Mouse (Mus musculus) testis, adult 2 months (tissue): ENCODE results near the gene Adam12. TPM values are rescaled to one million over a fixed set of nuclear protein-coding genes. Genes with fewer than 3 reads are reported as not detected.

ENCODE experiments used
- H3K27ac ChIP-seq: fragments of 200-500 bp; 2 replicates; pipeline ENCODE4 v1.5.1; 2012; ENCODE audit warnings: low read depth, low read length; ENCODE audit not compliant: control insufficient read depth, insufficient read depth
- H3K27me3 ChIP-seq: fragments of 200-500 bp; 2 replicates; pipeline ENCODE4 v1.6.1; 2012; ENCODE audit warnings: mild to moderate bottlenecking, low read length, moderate library complexity; ENCODE audit not compliant: control insufficient read depth, insufficient read depth
- H3K36me3 ChIP-seq: fragments of 200-500 bp; 2 replicates; pipeline ENCODE4 v1.6.1; 2012; ENCODE audit warnings: mild to moderate bottlenecking, low read length; ENCODE audit not compliant: control insufficient read depth, insufficient read depth
- H3K4me1 ChIP-seq: fragments of 200-500 bp; 2 replicates; pipeline ENCODE4 v1.6.1; 2012; ENCODE audit warnings: low read length; ENCODE audit not compliant: control insufficient read depth, insufficient read depth
- H3K4me3 ChIP-seq: fragments of 200-500 bp; 2 replicates; pipeline ENCODE4 v1.5.1; 2012; ENCODE audit warnings: low read depth, mild to moderate bottlenecking, low read length, moderate library complexity, mixed read lengths; ENCODE audit not compliant: control insufficient read depth
- CTCF ChIP-seq: fragments of 200-500 bp; IDR thresholded peaks from 2 replicates; pipeline ENCODE4 v1.5.1; 2012; ENCODE audit warnings: low read depth, mild to moderate bottlenecking, inconsistent platforms, low read length, moderate library complexity; ENCODE audit not compliant: control insufficient read depth, insufficient read depth, insufficient replicate concordance
- POLR2A ChIP-seq: fragments of 200-500 bp; IDR thresholded peaks from 2 replicates; pipeline ENCODE4 v1.6.1; 2012; ENCODE audit warnings: low read depth, mild to moderate bottlenecking, inconsistent platforms, low read length, moderate library complexity; ENCODE audit not compliant: control insufficient read depth
- polyA plus RNA-seq: library from polyadenylated mRNA; depleted of rRNA; stranded (reverse); fragments of >200 nt; gene quantifications from 2 replicates; pipeline ENCODE4 v1.2.3, GENCODE M21; 2012

Adam12 gene
- polyA plus RNA-seq, 1 experiment: 0.51 TPM

DNA sequence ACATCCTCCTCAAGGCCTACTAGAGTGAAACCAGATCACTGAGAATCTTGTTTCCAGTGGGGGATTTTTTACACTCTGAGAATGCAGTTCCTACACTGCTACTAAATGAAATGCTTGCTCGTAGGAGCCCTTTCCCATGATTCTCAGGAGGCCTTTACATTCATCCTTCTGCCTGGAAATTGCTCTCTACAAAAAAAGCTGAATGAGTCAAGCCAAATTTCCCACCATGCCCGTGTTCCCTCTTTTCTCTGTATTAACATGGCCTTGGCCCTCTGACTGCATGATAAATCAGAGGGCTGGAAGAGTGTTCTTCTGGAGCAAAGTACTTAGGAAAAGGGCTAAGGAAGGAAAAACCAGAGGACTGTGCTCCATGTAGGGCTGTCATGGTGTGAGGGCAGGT, 138.1 kb downstream of the Adam12 start:
- no peak for TF ChIP-seq POLR2A
- H3K36me3 ChIP-seq: no peaks in the 10 kb centered on the region
- H3K27ac ChIP-seq: no peak overlapping the region
- H3K4me1 ChIP-seq: no peaks in the 10 kb centered on the region
- no peaks in the 10 kb centered on the region for H3K27me3 ChIP-seq
- H3K4me3 ChIP-seq: no peak overlapping the region

DNA sequence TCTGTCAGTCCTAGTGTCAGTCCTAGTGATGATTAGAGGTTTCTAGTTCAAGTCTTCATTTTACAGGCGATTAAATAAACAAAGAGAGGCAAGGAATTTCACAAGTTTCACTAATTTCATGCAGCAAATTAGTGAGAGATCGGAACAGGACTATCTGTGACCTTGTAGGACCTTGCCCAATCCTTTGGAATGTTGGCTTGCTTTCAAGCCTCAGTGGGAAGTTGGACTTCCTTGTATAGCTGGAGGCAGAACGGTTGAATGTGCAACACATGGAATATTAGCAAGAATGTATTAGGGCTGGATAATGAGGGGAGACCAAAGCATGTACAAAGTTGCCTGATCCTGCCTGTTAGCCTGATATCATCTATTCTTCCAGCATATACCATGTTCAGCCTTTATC, 141.2 kb downstream of the Adam12 start:
- Histone ChIP-seq H3K27me3 (no peaks in the 10 kb centered on the region), H3K4me3 (no peak overlapping the region), H3K4me1 (no peaks in the 10 kb centered on the region), H3K36me3 (no peaks in the 10 kb centered on the region), H3K27ac (no peak overlapping the region)
- TF ChIP-seq POLR2A (no peak), CTCF (no peak)

DNA sequence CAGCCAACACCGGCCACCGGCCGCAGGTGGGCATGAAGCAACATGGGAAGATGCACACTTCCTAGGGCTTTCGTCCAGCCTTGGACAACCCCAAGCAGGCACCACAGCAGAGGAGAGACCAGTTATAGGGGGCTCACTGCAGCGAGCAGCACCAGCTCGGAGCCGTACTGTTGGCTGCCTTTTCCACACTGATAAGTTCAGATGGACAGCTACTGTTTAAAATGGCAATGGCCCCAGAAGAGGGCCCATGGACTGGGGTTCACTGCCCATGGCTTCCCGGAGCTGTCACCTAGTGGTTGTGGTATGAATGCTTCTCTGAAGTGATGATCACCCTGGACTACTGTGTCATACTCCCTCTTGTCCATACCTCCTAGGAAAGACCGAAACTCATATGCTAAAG, 141.7 kb downstream of the Adam12 start:
- no peaks in the 10 kb centered on the region for H3K36me3 ChIP-seq
- no peaks in the 10 kb centered on the region for H3K4me1 ChIP-seq
- H3K4me3 ChIP-seq: no peak overlapping the region
- TF ChIP-seq POLR2A (no peak), CTCF (no peak)
- H3K27ac ChIP-seq: no peak overlapping the region
- no peaks in the 10 kb centered on the region for H3K27me3 ChIP-seq

DNA sequence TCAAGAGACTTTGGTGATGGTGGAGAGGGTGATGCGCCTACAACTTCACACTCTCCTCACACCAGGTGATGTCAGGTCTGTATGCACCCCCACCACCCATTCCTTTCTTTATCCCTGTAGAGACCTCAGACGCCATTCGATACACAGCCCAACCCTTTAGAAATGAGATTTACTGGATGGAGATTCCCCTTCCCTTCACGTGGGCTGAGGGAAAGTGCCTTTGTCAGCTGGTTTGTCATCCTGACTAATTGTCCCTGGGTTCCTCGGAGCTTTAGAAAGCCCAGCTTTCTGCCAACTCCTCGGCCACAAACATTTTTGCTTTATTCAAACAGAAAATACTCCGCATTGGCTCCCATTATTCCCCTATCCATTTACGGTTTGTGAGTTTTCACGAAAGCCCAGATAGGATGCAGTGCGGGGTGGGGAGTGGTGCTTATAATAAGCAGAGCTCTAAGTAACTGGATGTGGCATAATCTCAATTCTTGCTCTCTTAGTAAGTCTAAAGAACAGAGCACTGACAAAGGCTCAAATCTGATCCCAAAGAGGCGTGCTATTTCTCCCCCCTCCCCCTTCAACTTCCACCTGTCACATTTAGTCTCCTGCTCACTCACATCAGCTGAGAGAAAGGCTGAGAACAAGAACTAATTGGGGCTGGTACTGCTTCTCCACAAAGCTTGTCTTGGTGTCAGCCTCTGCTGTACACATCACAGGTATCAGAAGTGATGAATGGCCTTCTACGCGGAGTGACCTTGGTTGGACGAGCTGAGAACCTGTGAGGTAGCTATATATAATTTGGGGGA, 143.2 kb downstream of the Adam12 start:
- Histone ChIP-seq H3K4me1 (no peaks in the 10 kb centered on the region), H3K27me3 (no peaks in the 10 kb centered on the region), H3K4me3 (no peak overlapping the region), H3K36me3 (no peaks in the 10 kb centered on the region), H3K27ac (no peak overlapping the region)
- TF ChIP-seq POLR2A (no peak), CTCF (no peak)

DNA sequence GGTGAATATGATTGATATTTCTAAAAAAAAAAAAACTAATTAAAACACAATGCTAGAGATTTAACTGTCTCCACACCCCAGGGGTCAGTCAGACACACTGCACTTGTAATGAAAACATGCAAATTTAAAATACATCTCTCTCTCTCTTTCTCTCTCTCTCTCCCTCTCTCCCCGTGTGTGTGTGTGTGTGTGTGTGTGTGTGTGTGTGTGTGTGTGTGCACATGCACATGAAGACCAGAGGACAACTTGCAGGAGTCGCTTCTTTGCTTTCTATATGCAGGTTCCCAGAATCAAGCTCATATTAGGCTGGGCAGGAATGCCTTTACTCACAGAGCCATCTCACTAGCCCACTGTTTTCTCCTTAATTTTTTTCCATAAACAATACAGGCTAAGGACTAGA, 146.6 kb downstream of the Adam12 start:
- Histone ChIP-seq H3K27ac (no peak overlapping the region), H3K27me3 (no peaks in the 10 kb centered on the region)

DNA sequence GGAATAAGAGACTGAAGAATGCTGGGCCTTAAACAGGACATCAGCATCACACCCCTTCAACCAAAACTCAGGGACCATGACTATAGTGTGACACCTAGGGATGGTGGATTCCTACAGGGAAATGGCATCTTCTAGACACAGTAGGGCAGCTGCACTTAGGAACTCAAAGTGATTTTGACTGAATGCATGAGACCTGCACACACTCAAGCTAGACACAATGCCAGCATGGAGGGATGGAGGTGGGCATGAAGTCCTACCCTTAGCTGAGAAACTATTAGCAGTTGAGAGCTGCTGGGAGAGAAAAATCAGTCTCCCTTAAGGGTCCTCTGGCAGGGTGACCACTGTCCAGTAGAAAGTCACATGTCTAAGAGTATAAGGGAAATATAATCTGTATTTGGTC, 147.0 kb downstream of the Adam12 start:
- Histone ChIP-seq H3K36me3 (no peaks in the 10 kb centered on the region), H3K4me3 (no peak overlapping the region), H3K27ac (no peak overlapping the region), H3K27me3 (no peaks in the 10 kb centered on the region), H3K4me1 (no peaks in the 10 kb centered on the region)
- TF ChIP-seq POLR2A (no peak), CTCF (no peak)

More for the DNA sequence above, 146.6 kb downstream of the Adam12 start:
- Histone ChIP-seq H3K4me3 (no peak overlapping the region), H3K36me3 (no peaks in the 10 kb centered on the region), H3K4me1 (no peaks in the 10 kb centered on the region)
- TF ChIP-seq CTCF: no peak
- TF ChIP-seq POLR2A: no peak

DNA sequence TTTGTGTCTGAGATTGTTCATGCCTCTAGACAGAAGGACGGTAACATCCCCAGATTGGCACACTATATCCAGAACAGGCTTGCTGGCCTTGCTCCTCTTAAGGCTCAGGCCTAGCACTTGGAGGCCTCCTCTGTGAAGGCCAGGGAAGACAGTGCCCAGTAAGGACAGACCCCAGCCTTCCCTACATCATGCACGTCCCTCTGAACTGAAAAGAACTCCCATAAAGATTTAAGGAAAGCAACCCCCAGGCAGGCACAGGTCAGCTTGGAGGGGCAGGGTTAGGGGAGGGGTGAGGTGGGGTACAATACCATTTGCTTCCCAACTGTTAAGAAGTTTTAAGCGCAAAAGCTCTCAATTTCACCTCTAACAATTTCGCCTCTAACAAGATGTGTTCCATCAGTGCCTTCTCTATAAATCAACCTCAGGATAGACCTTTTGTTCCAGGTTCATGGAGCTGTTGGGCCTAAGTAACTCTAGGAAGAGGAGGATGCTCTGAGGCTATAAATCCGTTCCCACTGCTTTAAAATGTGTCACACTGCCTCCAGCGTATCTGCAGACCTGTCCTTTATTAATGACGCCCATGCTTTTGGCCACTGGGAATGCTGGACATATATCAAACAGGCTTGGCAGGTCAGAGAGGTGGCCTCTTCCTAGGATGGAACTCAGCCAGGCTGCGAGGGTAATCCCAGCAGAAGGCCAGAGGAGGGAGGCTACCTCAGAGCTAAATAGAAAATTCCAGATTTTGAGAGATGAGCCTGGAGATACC, 150.5 kb downstream of the Adam12 start:
- TF ChIP-seq POLR2A (no peak), CTCF (no peak)
- Histone ChIP-seq H3K36me3 (no peaks in the 10 kb centered on the region), H3K27ac (no peak overlapping the region), H3K4me3 (no peak overlapping the region), H3K27me3 (no peaks in the 10 kb centered on the region), H3K4me1 (no peaks in the 10 kb centered on the region)
